Mouse (Mus musculus) midbrain, embryonic 11.5 days (tissue): ENCODE results near the gene Tor1aip2. TPM values are rescaled to one million over a fixed set of nuclear protein-coding genes. Genes with fewer than 3 reads are reported as not detected.

Source experiments
- ATAC-seq: fragments of 200-750 bp; cut with Nextera tagmentation; 2 replicates; pipeline ENCODE4 v1.8.0; 2017; ENCODE audit warnings: moderate TSS enrichment, moderate library complexity; ENCODE audit not compliant: low FRiP score
- DNase-seq: peaks from one replicate; pipeline ENCODE4 v3.0.0; 2015; ENCODE audit warnings: low spot score; ENCODE audit errors: missing footprints
- H3K27ac ChIP-seq: fragments of 300-500 bp; sonication (generic); 2 replicates; pipeline ENCODE4 v1.5.1; 2014; ENCODE audit warnings: low read depth, low read length
- H3K27me3 ChIP-seq: fragments of 300-500 bp; sonication (generic); 2 replicates; pipeline ENCODE4 v1.6.1; 2014; ENCODE audit warnings: mild to moderate bottlenecking, low read length, moderate library complexity, mixed read lengths; ENCODE audit not compliant: control insufficient read depth, insufficient read depth
- H3K36me3 ChIP-seq: fragments of 300-500 bp; sonication (generic); 2 replicates; pipeline ENCODE4 v1.6.1; 2014; ENCODE audit warnings: mild to moderate bottlenecking, low read length, moderate library complexity, mixed read lengths; ENCODE audit not compliant: control insufficient read depth, insufficient read depth
- H3K4me1 ChIP-seq: fragments of 300-500 bp; sonication (generic); 2 replicates; pipeline ENCODE4 v1.6.1; 2014; ENCODE audit warnings: low read length; ENCODE audit not compliant: control insufficient read depth, insufficient read depth
- H3K4me2 ChIP-seq: fragments of 300-500 bp; sonication (generic); 2 replicates; pipeline ENCODE4 v1.6.1; 2014; ENCODE audit warnings: mild to moderate bottlenecking, moderate library complexity
- H3K4me3 ChIP-seq: fragments of 300-500 bp; sonication (generic); 2 replicates; pipeline ENCODE4 v1.5.1; 2014; ENCODE audit warnings: low read depth, low read length
- H3K9ac ChIP-seq: fragments of 300-500 bp; sonication (generic); 2 replicates; pipeline ENCODE4 v1.6.1; 2014; ENCODE audit warnings: low read length
- H3K9me3 ChIP-seq: fragments of 300-500 bp; sonication (generic); 2 replicates; pipeline ENCODE4 v1.6.1; 2016; ENCODE audit warnings: low read length; ENCODE audit not compliant: control insufficient read depth
- WGBS: fragments of 180-500 bp; shearing (Covaris S2); extraction: QIAGEN DNeasy Blood & Tissue Kit; methylation state at CpG from one replicate; pipeline ENCODE4 v1.1.7; 2014; 5-methylcytosine and 5-hydroxymethylcytosine counted together
- polyA plus RNA-seq: library from polyadenylated mRNA; unstranded; fragments of >200 nt; fragmentation: Nextera tagmentation; extraction: Ambion mirVana; gene quantifications from 2 replicates; pipeline ENCODE4 v1.2.1, GENCODE M21; 2014

Gene Tor1aip2
- polyA plus RNA-seq, 1 experiment from 2014 or later = 115 TPM

- no peak overlapping the region for H3K4me2 ChIP-seq
- WGBS = 95% methylated on average over 4 of the region's 4 CpGs
Measured at GRCm38 (mm10) chr1:156062193-156062592, 27.0 kb downstream of the Tor1aip2 start.

DNA sequence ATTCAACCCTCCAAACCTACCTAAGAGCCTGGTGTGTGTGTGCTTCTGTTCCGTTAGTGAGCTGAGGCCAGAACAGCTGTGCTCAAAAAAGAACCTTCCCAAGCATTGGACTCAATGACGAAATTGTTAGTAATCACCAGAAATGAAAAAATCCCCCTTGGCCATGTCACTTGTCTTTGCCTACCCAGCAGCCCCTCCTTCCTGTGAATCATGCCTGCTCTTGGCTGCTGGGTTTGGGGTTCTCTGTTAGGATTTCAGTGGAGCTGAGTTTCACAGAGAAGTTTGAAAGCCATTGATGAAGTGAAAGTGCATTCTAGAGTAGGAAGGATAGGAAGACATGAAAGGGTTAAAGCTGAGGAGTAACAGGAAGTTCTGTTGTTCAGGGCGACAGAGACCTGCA, 30.9 kb downstream of the Tor1aip2 start:
- Histone ChIP-seq H3K27ac (no peak overlapping the region), H3K36me3 (peaks cover 13% of the 10 kb centered on the region), H3K4me2 (no peak overlapping the region), H3K9ac (no peak overlapping the region), H3K4me1 (no peaks in the 10 kb centered on the region), H3K4me3 (no peak overlapping the region), H3K27me3 (no peaks in the 10 kb centered on the region), H3K9me3 (no peaks in the 10 kb centered on the region)
- ATAC-seq = no peak
- 64% methylated on average over 3 of the region's 3 CpGs for WGBS
- DNase-seq = no peak

More at GRCm38 (mm10) chr1:156062193-156062592, 27.0 kb downstream of the Tor1aip2 start:
- Histone ChIP-seq H3K4me1 (no peaks in the 10 kb centered on the region), H3K27ac (no peak overlapping the region), H3K4me3 (no peak overlapping the region), H3K9me3 (no peaks in the 10 kb centered on the region), H3K9ac (no peak overlapping the region), H3K36me3 (peaks cover 13% of the 10 kb centered on the region), H3K27me3 (no peaks in the 10 kb centered on the region)
- ATAC-seq (no peak), DNase-seq (peak; percentile 41)

- Histone ChIP-seq H3K4me3 (no peak overlapping the region), H3K4me2 (no peak overlapping the region), H3K27me3 (no peaks in the 10 kb centered on the region), H3K27ac (no peak overlapping the region), H3K9ac (no peak overlapping the region), H3K4me1 (no peaks in the 10 kb centered on the region), H3K36me3 (peaks cover 2% of the 10 kb centered on the region; the same call in 1 of the 2 replicates), H3K9me3 (no peaks in the 10 kb centered on the region)
- WGBS = 89% methylated on average over 14 of the region's 14 CpGs
- no peak for ATAC-seq
- DNase-seq = no peak
Measured at GRCm38 (mm10) chr1:156070106-156070505, 34.9 kb downstream of the Tor1aip2 start.

DNA sequence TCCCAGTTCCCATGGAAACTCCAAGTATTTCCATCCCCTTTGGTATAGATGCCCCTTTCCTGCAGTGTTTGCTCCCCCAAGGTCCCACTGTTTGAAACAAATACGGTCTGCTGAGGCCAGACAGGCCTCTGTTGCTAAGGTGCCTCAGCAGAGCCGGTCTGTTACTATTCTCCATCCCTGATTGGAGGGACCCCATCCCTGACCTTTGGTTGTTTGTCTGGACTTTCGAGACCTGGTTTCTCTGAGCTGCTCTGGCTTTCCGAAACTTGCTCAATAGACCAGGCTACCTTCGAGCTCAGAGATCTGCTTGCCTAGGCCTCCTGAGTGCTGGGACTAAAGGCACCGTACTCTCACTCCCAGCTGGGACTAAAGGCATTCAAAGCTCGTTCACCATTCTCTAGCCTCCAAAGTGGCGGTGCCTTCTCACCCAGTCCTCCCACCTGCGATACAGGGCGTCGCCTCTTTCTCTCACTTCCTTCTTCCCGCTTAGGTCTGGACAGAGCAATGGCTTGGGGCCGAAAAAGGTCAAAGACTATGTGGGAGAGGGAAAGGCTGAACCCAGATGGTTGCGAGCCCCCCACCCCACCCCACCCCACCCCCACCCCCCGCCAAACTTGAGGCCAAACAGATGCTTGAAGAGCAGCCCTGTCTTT, 38.1 kb downstream of the Tor1aip2 start:
- no peaks in the 10 kb centered on the region for H3K36me3 ChIP-seq
- H3K9me3 ChIP-seq = no peaks in the 10 kb centered on the region
- no peak overlapping the region for H3K9ac ChIP-seq
- ATAC-seq = no peak
- no peak overlapping the region for H3K4me2 ChIP-seq
- no peak for DNase-seq
- no peak overlapping the region for H3K27ac ChIP-seq
- no peaks in the 10 kb centered on the region for H3K27me3 ChIP-seq
- WGBS = 63% methylated on average over 15 of the region's 15 CpGs
- no peaks in the 10 kb centered on the region for H3K4me1 ChIP-seq
- no peak overlapping the region for H3K4me3 ChIP-seq

- no peak overlapping the region for H3K9ac ChIP-seq
- no peak overlapping the region for H3K4me2 ChIP-seq
- no peaks in the 10 kb centered on the region for H3K4me1 ChIP-seq
- WGBS = 62% methylated on average over 8 of the region's 8 CpGs
- H3K4me3 ChIP-seq = no peak overlapping the region
- no peak overlapping the region for H3K27ac ChIP-seq
- no peaks in the 10 kb centered on the region for H3K36me3 ChIP-seq
- ATAC-seq = no peak
- no peaks in the 10 kb centered on the region for H3K9me3 ChIP-seq
- DNase-seq = no peak
- no peaks in the 10 kb centered on the region for H3K27me3 ChIP-seq
Measured at GRCm38 (mm10) chr1:156074575-156074974, 39.4 kb downstream of the Tor1aip2 start.

GRCm38 (mm10) chr1:156076474-156076873, 41.3 kb downstream of the Tor1aip2 start:
- Histone ChIP-seq H3K4me2 (no peak overlapping the region), H3K36me3 (no peaks in the 10 kb centered on the region), H3K4me1 (no peaks in the 10 kb centered on the region), H3K9me3 (no peaks in the 10 kb centered on the region), H3K9ac (no peak overlapping the region), H3K27ac (no peak overlapping the region), H3K27me3 (no peaks in the 10 kb centered on the region), H3K4me3 (no peak overlapping the region)
- DNase-seq = no peak
- WGBS = 60% methylated on average over 4 of the region's 4 CpGs
- ATAC-seq = no peak

GRCm38 (mm10) chr1:156077655-156078054, 42.5 kb downstream of the Tor1aip2 start:
- no peaks in the 10 kb centered on the region for H3K9me3 ChIP-seq
- no peaks in the 10 kb centered on the region for H3K36me3 ChIP-seq
- ATAC-seq (no peak), DNase-seq (no peak)
- no peaks in the 10 kb centered on the region for H3K4me1 ChIP-seq
- WGBS = 72% methylated on average over 3 of the region's 3 CpGs
- no peak overlapping the region for H3K4me3 ChIP-seq
- no peak overlapping the region for H3K27ac ChIP-seq
- no peaks in the 10 kb centered on the region for H3K27me3 ChIP-seq
- no peak overlapping the region for H3K4me2 ChIP-seq
- H3K9ac ChIP-seq = no peak overlapping the region

DNA sequence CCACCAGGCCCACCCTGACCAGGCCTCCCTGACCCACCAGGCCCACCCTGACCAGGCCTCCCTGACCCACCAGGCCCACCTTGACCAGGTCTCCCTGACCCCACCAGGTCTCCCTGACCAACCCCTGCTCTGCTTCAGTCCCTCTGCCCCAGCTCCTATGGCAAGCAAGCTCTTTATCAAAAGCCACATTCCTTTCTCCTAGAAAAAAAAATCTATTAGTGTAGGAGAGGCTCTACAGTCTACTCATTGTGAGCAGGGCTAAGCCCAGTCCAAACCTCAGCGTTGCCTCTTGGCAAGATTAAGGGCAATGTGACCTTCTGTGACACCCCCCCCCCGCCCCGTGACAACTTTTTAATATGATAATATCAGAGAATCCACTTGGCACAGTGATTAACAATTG, 49.4 kb downstream of the Tor1aip2 start:
- no peak for ATAC-seq
- WGBS = 57% methylated on average over 3 of the region's 3 CpGs

DNA sequence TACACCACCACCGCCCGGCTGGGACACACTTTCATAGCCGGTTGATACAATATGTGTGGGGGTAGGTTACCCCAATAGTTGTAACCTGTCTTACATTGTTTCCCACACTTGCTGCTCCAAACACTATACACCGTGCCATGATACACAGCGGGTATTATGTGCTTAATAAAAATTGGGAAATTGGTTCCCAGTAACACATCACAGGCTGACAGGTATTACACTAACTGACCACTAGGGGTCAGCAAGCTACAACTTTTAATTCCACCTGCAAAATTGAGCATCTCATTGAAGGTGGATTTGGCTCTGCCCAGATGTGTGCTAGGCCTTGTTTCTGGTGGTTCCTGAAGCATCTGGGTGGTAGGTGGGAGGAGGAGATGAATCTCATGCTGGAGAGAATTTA, 50.6 kb downstream of the Tor1aip2 start:
- H3K4me1 ChIP-seq = no peaks in the 10 kb centered on the region
- peak; percentile 36; the same call in 1 of the 2 replicates for ATAC-seq
- H3K27ac ChIP-seq = no peak overlapping the region
- 60% methylated on average over 5 of the region's 5 CpGs for WGBS
- no peaks in the 10 kb centered on the region for H3K36me3 ChIP-seq
- DNase-seq = peak; percentile 92
- no peaks in the 10 kb centered on the region for H3K9me3 ChIP-seq
- H3K27me3 ChIP-seq = no peaks in the 10 kb centered on the region
- H3K4me2 ChIP-seq = no peak overlapping the region
- H3K9ac ChIP-seq = no peak overlapping the region
- H3K4me3 ChIP-seq = no peak overlapping the region

More for the DNA sequence above, 49.4 kb downstream of the Tor1aip2 start:
- Histone ChIP-seq H3K4me2 (no peak overlapping the region), H3K9me3 (no peaks in the 10 kb centered on the region), H3K4me1 (no peaks in the 10 kb centered on the region), H3K9ac (no peak overlapping the region), H3K27me3 (no peaks in the 10 kb centered on the region), H3K27ac (no peak overlapping the region), H3K36me3 (no peaks in the 10 kb centered on the region), H3K4me3 (no peak overlapping the region)
- no peak for DNase-seq
